In genomic region chr15:82106953-82107555, GRCm38 (mm10) we compare ENCODE assay signal across 9 mouse cellular contexts. TPM values are rescaled to one million over a fixed set of nuclear protein-coding genes. Genes with fewer than 3 reads are reported as not detected.
DNase-seq lines count a peak whose midpoint lies in the region; ATAC-seq and TF ChIP-seq lines count a peak whose summit lies in the region.
"Had no signal": no experiment of that assay in that cellular context is flagged by ENCODE, and none has a peak within 500 bp of the region (broad histone marks: within the 10 kb centered on the region; RNA-seq: fewer than 3 reads in every experiment).

No protein-coding gene starts in this region.

- intact Hi-C loops in left cerebral cortex, postnatal 4 days (cut with DNase I), result no loop called here

- peak; percentile 16 for DNase-seq in forebrain, postnatal 0 days
- DNase-seq in midbrain, embryonic 11.5 days (ENCODE audit: low spot score, missing footprints), result peak; percentile 91
- peak; percentile 76 to 79 for DNase-seq in adrenal gland, postnatal 36 days
- peak; percentile 60 for DNase-seq in embryonic facial prominence, embryonic 10.5 days (ENCODE audit: low spot score)
- DNase-seq in left cerebral cortex, postnatal 4 days, result peak; percentile 72

- no peak overlapping the region for H3K9ac ChIP-seq in forebrain, postnatal 0 days
- no peak overlapping the region for H3K9ac ChIP-seq in forebrain, embryonic 13.5 days
- H3K9ac ChIP-seq in midbrain, embryonic 11.5 days (ENCODE audit: low read length), result no peak overlapping the region
- no peak overlapping the region for H3K9ac ChIP-seq in midbrain, embryonic 16.5 days (ENCODE audit: low read depth, low read length)
- H3K9ac ChIP-seq: limb, embryonic 12.5 days had no signal

- H3K36me3 ChIP-seq in forebrain, postnatal 0 days (ENCODE audit: insufficient read depth), result no peaks in the 10 kb centered on the region
- H3K36me3 ChIP-seq in forebrain, embryonic 13.5 days (ENCODE audit: poor library complexity, severe bottlenecking), result no peaks in the 10 kb centered on the region
- no peaks in the 10 kb centered on the region for H3K36me3 ChIP-seq in midbrain, embryonic 11.5 days (ENCODE audit: control insufficient read depth, insufficient read depth, low read length)
- H3K36me3 ChIP-seq in midbrain, embryonic 16.5 days (ENCODE audit: control insufficient read depth, insufficient read depth, low read length), result no peaks in the 10 kb centered on the region
- H3K36me3 ChIP-seq in embryonic facial prominence, embryonic 10.5 days (replicated peaks), result no peaks in the 10 kb centered on the region
- no peaks in the 10 kb centered on the region for H3K36me3 ChIP-seq in small intestine, adult 2 months (ENCODE audit: control insufficient read depth, insufficient read depth, low read length)
- H3K36me3 ChIP-seq: limb, embryonic 12.5 days had no signal

- WGBS in forebrain, postnatal 0 days, result 21% methylated on average over 8 of the region's 8 CpGs
- 15% methylated on average over 8 of the region's 8 CpGs for WGBS in forebrain, embryonic 13.5 days
- 20% methylated on average over 8 of the region's 8 CpGs for WGBS in midbrain, embryonic 11.5 days
- WGBS in midbrain, embryonic 16.5 days, result 19% methylated on average over 8 of the region's 8 CpGs
- 20% methylated on average over 8 of the region's 8 CpGs for WGBS in embryonic facial prominence, embryonic 10.5 days
- 28% methylated on average over 8 of the region's 8 CpGs for WGBS in small intestine, adult 2 months

- H3K9me3 ChIP-seq in forebrain, postnatal 0 days (ENCODE audit: low read length), result no peaks in the 10 kb centered on the region
- no peaks in the 10 kb centered on the region for H3K9me3 ChIP-seq in forebrain, embryonic 13.5 days (replicated peaks)
- no peaks in the 10 kb centered on the region for H3K9me3 ChIP-seq in midbrain, embryonic 11.5 days (ENCODE audit: control insufficient read depth, low read length)
- no peaks in the 10 kb centered on the region for H3K9me3 ChIP-seq in midbrain, embryonic 16.5 days (replicated peaks; ENCODE audit: control insufficient read depth, low read length, poor library complexity, severe bottlenecking)
- H3K9me3 ChIP-seq in embryonic facial prominence, embryonic 10.5 days, result no peaks in the 10 kb centered on the region
- H3K9me3 ChIP-seq: limb, embryonic 12.5 days had no signal

- no peak for ATAC-seq in forebrain, postnatal 0 days
- ATAC-seq in forebrain, embryonic 13.5 days, result no peak
- no peak for ATAC-seq in midbrain, embryonic 11.5 days (ENCODE audit: low FRiP score)
- ATAC-seq in midbrain, embryonic 16.5 days, result no peak

- H3K4me2 ChIP-seq in forebrain, postnatal 0 days (ENCODE audit: low read depth), result no peak overlapping the region
- H3K4me2 ChIP-seq in forebrain, embryonic 13.5 days, result no peak overlapping the region
- no peak overlapping the region for H3K4me2 ChIP-seq in midbrain, embryonic 11.5 days
- H3K4me2 ChIP-seq in midbrain, embryonic 16.5 days (ENCODE audit: low read length), result no peak overlapping the region
- H3K4me2 ChIP-seq: limb, embryonic 12.5 days had no signal

- H3K4me3 ChIP-seq in forebrain, postnatal 0 days (ENCODE audit: low read depth, low read length), result no peak overlapping the region
- H3K4me3 ChIP-seq in forebrain, embryonic 13.5 days, result no peak overlapping the region
- H3K4me3 ChIP-seq in midbrain, embryonic 11.5 days (ENCODE audit: low read depth, low read length), result no peak overlapping the region
- H3K4me3 ChIP-seq in midbrain, embryonic 16.5 days (ENCODE audit: low read depth, low read length), result no peak overlapping the region
- no peak overlapping the region for H3K4me3 ChIP-seq in embryonic facial prominence, embryonic 10.5 days
- H3K4me3 ChIP-seq in small intestine, adult 2 months (ENCODE audit: low read depth, low read length), result no peak overlapping the region
- H3K4me3 ChIP-seq: limb, embryonic 12.5 days had no signal

- H3K4me1 ChIP-seq in forebrain, postnatal 0 days (ENCODE audit: insufficient read depth), result no peaks in the 10 kb centered on the region
- H3K4me1 ChIP-seq in forebrain, embryonic 13.5 days, result no peaks in the 10 kb centered on the region
- H3K4me1 ChIP-seq in midbrain, embryonic 11.5 days (ENCODE audit: control insufficient read depth, insufficient read depth, low read length), result no peaks in the 10 kb centered on the region
- H3K4me1 ChIP-seq in midbrain, embryonic 16.5 days (ENCODE audit: control insufficient read depth, insufficient read depth, low read length), result no peaks in the 10 kb centered on the region
- H3K4me1 ChIP-seq in embryonic facial prominence, embryonic 10.5 days, result peaks cover 3% of the 10 kb centered on the region; the same call in 1 of the 2 replicates
- no peaks in the 10 kb centered on the region for H3K4me1 ChIP-seq in small intestine, adult 2 months (ENCODE audit: control insufficient read depth, insufficient read depth, insufficient read length, low read length)

- no peak overlapping the region for H3K27ac ChIP-seq in forebrain, postnatal 0 days (ENCODE audit: low read depth, low read length)
- no peak overlapping the region for H3K27ac ChIP-seq in forebrain, embryonic 13.5 days
- H3K27ac ChIP-seq in midbrain, embryonic 11.5 days (ENCODE audit: low read depth, low read length), result no peak overlapping the region
- no peak overlapping the region for H3K27ac ChIP-seq in midbrain, embryonic 16.5 days (ENCODE audit: low read length)
- H3K27ac ChIP-seq in embryonic facial prominence, embryonic 10.5 days (replicated peaks), result no peak overlapping the region
- H3K27ac ChIP-seq in small intestine, adult 2 months (ENCODE audit: insufficient read depth, low read depth, low read length), result no peak overlapping the region
- H3K27ac ChIP-seq: limb, embryonic 12.5 days had no signal

- TF ChIP-seq POLR2A in small intestine, adult 2 months (IDR thresholded peaks at IDR 0.05; ENCODE audit: low read depth, low read length), result no peak

- H3K27me3 ChIP-seq in forebrain, postnatal 0 days (ENCODE audit: insufficient read depth, low read length), result no peaks in the 10 kb centered on the region
- H3K27me3 ChIP-seq in forebrain, embryonic 13.5 days, result no peaks in the 10 kb centered on the region
- H3K27me3 ChIP-seq in midbrain, embryonic 11.5 days (ENCODE audit: control insufficient read depth, insufficient read depth, low read length), result no peaks in the 10 kb centered on the region
- no peaks in the 10 kb centered on the region for H3K27me3 ChIP-seq in midbrain, embryonic 16.5 days (ENCODE audit: control insufficient read depth, insufficient read depth, low read depth, low read length)
- H3K27me3 ChIP-seq in embryonic facial prominence, embryonic 10.5 days (replicated peaks; ENCODE audit: low read depth, poor library complexity, severe bottlenecking), result no peaks in the 10 kb centered on the region; the same call in 1 of the 2 replicates
- H3K27me3 ChIP-seq in small intestine, adult 2 months (ENCODE audit: control insufficient read depth, insufficient read depth, low read length), result peaks cover 8% of the 10 kb centered on the region; the same call in 1 of the 2 replicates

- TF ChIP-seq CTCF in forebrain, postnatal 0 days (IDR thresholded peaks at IDR 0.05; ENCODE audit: low read depth), result peak; percentile 57
- TF ChIP-seq CTCF in small intestine, adult 2 months (IDR thresholded peaks at IDR 0.05; ENCODE audit: extremely low read depth, insufficient read length, insufficient replicate concordance, low read depth, low read length), result peak; percentile 63; the same call in 1 of the 2 replicates

RNA-seq across cellular contexts. Expression of gene Ccdc134, which starts 20.7 kb away (rescaled TPM):
- 13.0 and 14.7 TPM in 2 replicates for total RNA-seq in forebrain, postnatal 0 days (2014; rRNA removed)
- polyA plus RNA-seq in forebrain, postnatal 0 days (2015; fragmentation: Nextera tagmentation; extraction: Ambion mirVana), result 6.7 and 6.8 TPM in 2 replicates
- polyA plus RNA-seq in forebrain, embryonic 13.5 days (2015; fragmentation: Nextera tagmentation; extraction: Ambion mirVana), result 15.2 and 15.9 TPM in 2 replicates
- 17.2 and 18.5 TPM in 2 replicates for polyA plus RNA-seq in midbrain, embryonic 11.5 days (2014; fragmentation: Nextera tagmentation; extraction: Ambion mirVana)
- polyA plus RNA-seq in midbrain, embryonic 16.5 days (2015; fragmentation: Nextera tagmentation; extraction: Ambion mirVana), result 10.5 and 11.3 TPM in 2 replicates
- total RNA-seq in adrenal gland, postnatal 36 days (2021), result 10 to 100 TPM in 1 of 2 experiments, 1 to 10 TPM in 1; 6.7 to 11.3 TPM
- polyA plus RNA-seq in embryonic facial prominence, embryonic 10.5 days (2016; fragmentation: Nextera tagmentation; extraction: Ambion mirVana), result 23.4 and 24.2 TPM in 2 replicates
- 10 to 100 TPM; 11.3 to 12.4 TPM for total RNA-seq in left cerebral cortex, postnatal 4 days (2021)
- 5.6 and 6.9 TPM in 2 replicates for polyA plus RNA-seq in small intestine, adult 2 months (2012; rRNA removed)

RNA-seq across cellular contexts. Expression of gene Mei1, which starts 37.3 kb away (rescaled TPM):
- 0.10 TPM in 1 of 2 replicates, not detected in the other for total RNA-seq in forebrain, postnatal 0 days (2014; rRNA removed)
- polyA plus RNA-seq in forebrain, postnatal 0 days (2015; fragmentation: Nextera tagmentation; extraction: Ambion mirVana), result 0.10 and 0.11 TPM in 2 replicates
- 0.04 and 0.14 TPM in 2 replicates for polyA plus RNA-seq in forebrain, embryonic 13.5 days (2015; fragmentation: Nextera tagmentation; extraction: Ambion mirVana)
- 0.04 TPM in 1 of 2 replicates, not detected in the other for polyA plus RNA-seq in midbrain, embryonic 11.5 days (2014; fragmentation: Nextera tagmentation; extraction: Ambion mirVana)
- 0.05 TPM in 1 of 2 replicates, not detected in the other for polyA plus RNA-seq in midbrain, embryonic 16.5 days (2015; fragmentation: Nextera tagmentation; extraction: Ambion mirVana)
- 1 to 10 TPM in 1 of 2 experiments, under 1 TPM in 1; 0.76 to 3.7 TPM for total RNA-seq in adrenal gland, postnatal 36 days (2021)
- 0.14 TPM in 1 of 2 replicates, not detected in the other for polyA plus RNA-seq in embryonic facial prominence, embryonic 10.5 days (2016; fragmentation: Nextera tagmentation; extraction: Ambion mirVana)
- under 1 TPM in 1 of 2 experiments, not detected in 1; 0.10 TPM for total RNA-seq in left cerebral cortex, postnatal 4 days (2021)
- 0.04 and 0.05 TPM in 2 replicates for polyA plus RNA-seq in small intestine, adult 2 months (2012; rRNA removed)
- polyA plus RNA-seq: limb, embryonic 12.5 days had no signal

RNA-seq across cellular contexts. Expression of gene Srebf2, which starts 39.9 kb away (rescaled TPM):
- total RNA-seq in forebrain, postnatal 0 days (2014; rRNA removed), result 121 and 171 TPM in 2 replicates
- polyA plus RNA-seq in forebrain, postnatal 0 days (2015; fragmentation: Nextera tagmentation; extraction: Ambion mirVana), result 147 and 193 TPM in 2 replicates
- polyA plus RNA-seq in forebrain, embryonic 13.5 days (2015; fragmentation: Nextera tagmentation; extraction: Ambion mirVana), result 200 and 218 TPM in 2 replicates
- 148 and 170 TPM in 2 replicates for polyA plus RNA-seq in midbrain, embryonic 11.5 days (2014; fragmentation: Nextera tagmentation; extraction: Ambion mirVana)
- polyA plus RNA-seq in midbrain, embryonic 16.5 days (2015; fragmentation: Nextera tagmentation; extraction: Ambion mirVana), result 194 and 218 TPM in 2 replicates
- total RNA-seq in adrenal gland, postnatal 36 days (2021), result 100 to 1,000 TPM in 1 of 2 experiments, 10 to 100 TPM in 1; 80.3 to 113 TPM
- 172 and 192 TPM in 2 replicates for polyA plus RNA-seq in embryonic facial prominence, embryonic 10.5 days (2016; fragmentation: Nextera tagmentation; extraction: Ambion mirVana)
- total RNA-seq in left cerebral cortex, postnatal 4 days (2021), result 100 to 1,000 TPM; 233 to 234 TPM
- polyA plus RNA-seq in small intestine, adult 2 months (2012; rRNA removed), result 144 and 240 TPM in 2 replicates

RNA-seq across cellular contexts. Expression of gene 4930407I10Rik, which starts 48.1 kb away (rescaled TPM):
- total RNA-seq in forebrain, postnatal 0 days (2014; rRNA removed), result not detected in 2 replicates
- polyA plus RNA-seq in forebrain, postnatal 0 days (2015; fragmentation: Nextera tagmentation; extraction: Ambion mirVana), result not detected in 2 replicates
- polyA plus RNA-seq in forebrain, embryonic 13.5 days (2015; fragmentation: Nextera tagmentation; extraction: Ambion mirVana), result not detected in 2 replicates
- not detected in 2 replicates for polyA plus RNA-seq in midbrain, embryonic 11.5 days (2014; fragmentation: Nextera tagmentation; extraction: Ambion mirVana)
- not detected in 2 replicates for polyA plus RNA-seq in midbrain, embryonic 16.5 days (2015; fragmentation: Nextera tagmentation; extraction: Ambion mirVana)
- total RNA-seq in adrenal gland, postnatal 36 days (2021), result not detected
- not detected in 2 replicates for polyA plus RNA-seq in embryonic facial prominence, embryonic 10.5 days (2016; fragmentation: Nextera tagmentation; extraction: Ambion mirVana)
- total RNA-seq in left cerebral cortex, postnatal 4 days (2021), result not detected
- polyA plus RNA-seq in small intestine, adult 2 months (2012; rRNA removed), result not detected in 2 replicates
- polyA plus RNA-seq: limb, embryonic 12.5 days had no signal

RNA-seq across cellular contexts. Expression of gene Snu13, which starts 59.7 kb away (rescaled TPM):
- total RNA-seq in forebrain, postnatal 0 days (2014; rRNA removed), result 155 and 174 TPM in 2 replicates
- 283 and 337 TPM in 2 replicates for polyA plus RNA-seq in forebrain, postnatal 0 days (2015; fragmentation: Nextera tagmentation; extraction: Ambion mirVana)
- 270 and 290 TPM in 2 replicates for polyA plus RNA-seq in forebrain, embryonic 13.5 days (2015; fragmentation: Nextera tagmentation; extraction: Ambion mirVana)
- polyA plus RNA-seq in midbrain, embryonic 11.5 days (2014; fragmentation: Nextera tagmentation; extraction: Ambion mirVana), result 275 and 283 TPM in 2 replicates
- 217 and 249 TPM in 2 replicates for polyA plus RNA-seq in midbrain, embryonic 16.5 days (2015; fragmentation: Nextera tagmentation; extraction: Ambion mirVana)
- 10 to 100 TPM; 88.7 to 94.1 TPM for total RNA-seq in adrenal gland, postnatal 36 days (2021)
- polyA plus RNA-seq in embryonic facial prominence, embryonic 10.5 days (2016; fragmentation: Nextera tagmentation; extraction: Ambion mirVana), result 389 and 393 TPM in 2 replicates
- 100 to 1,000 TPM; 123 to 130 TPM for total RNA-seq in left cerebral cortex, postnatal 4 days (2021)
- polyA plus RNA-seq in small intestine, adult 2 months (2012; rRNA removed), result 24.6 and 25.7 TPM in 2 replicates

Comparison
In these comparisons a context has a peak if more than half of its experiments do, and no peak if none do; other contexts are left out.
1. DNase-seq: peak in every context shown above with its lines; median percentile 91 in midbrain, embryonic 11.5 days; 78 in adrenal gland, postnatal 36 days; 72 in left cerebral cortex, postnatal 4 days; 60 in embryonic facial prominence, embryonic 10.5 days; 16 in forebrain, postnatal 0 days.